Mouse (Mus musculus) liver, embryonic 14.5 days (tissue): ENCODE measurements at regions not wholly inside any gene's neighbourhood (a gene's known extent, or its start where the extent isn't known, plus 50 kb on each side); places are given as distances from the start of the nearest gene placed in this dataset.

Experiments used
- ATAC-seq: fragments of 200-750 bp; cut with Nextera tagmentation; 2 replicates; pipeline ENCODE4 v1.8.0; 2017; ENCODE audit warnings: moderate number of reproducible peaks, mild to moderate bottlenecking, moderate library complexity; ENCODE audit not compliant: insufficient read depth
- DNase-seq, 3 experiments: peaks; one replicate each; pipeline ENCODE4 v3.0.0-alpha.2; 2012 to 2013; ENCODE audit warnings: low read depth in 3 of 3, low spot score in 3 of 3
- H3K27ac ChIP-seq: fragments of 300-500 bp; sonication (generic); 2 replicates; pipeline ENCODE4 v1.5.1; 2014; ENCODE audit warnings: moderate library complexity, mild to moderate bottlenecking, control low read depth, inconsistent platforms
- H3K27me3 ChIP-seq: fragments of 300-500 bp; sonication (generic); 2 replicates; pipeline ENCODE4 v1.6.1; 2014; ENCODE audit warnings: mild to moderate bottlenecking, low read length, moderate library complexity; ENCODE audit not compliant: control insufficient read depth, insufficient read depth
- H3K36me3 ChIP-seq: fragments of 300-500 bp; sonication (generic); replicated peaks from 2 replicates; pipeline ENCODE4 v1.6.1; 2014; ENCODE audit warnings: low read depth; ENCODE audit not compliant: control insufficient read depth, insufficient read depth
- H3K4me1 ChIP-seq, 2 experiments: fragments of 200-500 bp in 1 of 2; fragments of 300-500 bp in 1 of 2; sonication (generic) in 1 of 2; replicated peaks; 2 replicates each; pipeline ENCODE4 v1.6.1; 2012 to 2014; ENCODE audit warnings: antibody characterized with exemption in 1 of 2, inconsistent platforms in 1 of 2, low read length in 1 of 2; ENCODE audit not compliant: control insufficient read depth in 2 of 2, insufficient read depth in 2 of 2
- H3K4me2 ChIP-seq: fragments of 300-500 bp; sonication (generic); 2 replicates; pipeline ENCODE4 v1.6.1; 2014; ENCODE audit warnings: low read depth, mild to moderate bottlenecking, control low read depth, moderate library complexity
- H3K4me3 ChIP-seq, 2 experiments: fragments of 200-500 bp in 1 of 2; fragments of 300-500 bp in 1 of 2; sonication (generic) in 1 of 2; 2 replicates each; pipeline ENCODE4 v1.5.1; 2012 to 2014; ENCODE audit warnings: low read depth in 2 of 2, low read length in 2 of 2, mild to moderate bottlenecking in 2 of 2, control low read depth in 1 of 2, inconsistent platforms in 1 of 2, moderate library complexity in 1 of 2; ENCODE audit not compliant: insufficient read depth in 1 of 2
- H3K9ac ChIP-seq: fragments of 300-500 bp; sonication (generic); replicated peaks from 2 replicates; pipeline ENCODE4 v1.6.1; 2014; ENCODE audit warnings: mild to moderate bottlenecking, control low read depth, moderate library complexity
- H3K9me3 ChIP-seq: fragments of 300-500 bp; sonication (generic); 2 replicates; pipeline ENCODE4 v1.6.1; 2016; ENCODE audit warnings: low read length, mixed read lengths; ENCODE audit not compliant: control insufficient read depth
- CTCF ChIP-seq: IDR thresholded peaks from 2 replicates; pipeline ENCODE4 v1.5.1; 2016; ENCODE audit warnings: antibody characterized with exemption, low read depth, control low read depth
- EP300 ChIP-seq: IDR thresholded peaks from 2 replicates; pipeline ENCODE4 v1.6.1; 2016; ENCODE audit warnings: antibody characterized with exemption, low read depth
- WGBS: fragments of 180-500 bp; shearing (Covaris S2); extraction: QIAGEN DNeasy Blood & Tissue Kit; methylation state at CpG from one replicate; pipeline ENCODE4 v1.1.7; 2014; ENCODE audit not compliant: insufficient replicate concordance; 5-methylcytosine and 5-hydroxymethylcytosine counted together

- ATAC-seq (no peak), DNase-seq (no peak)
- no peak for TF ChIP-seq EP300
- TF ChIP-seq CTCF = no peak
- no peak overlapping the region for H3K9ac ChIP-seq
- H3K9me3 ChIP-seq = no peaks in the 10 kb centered on the region
- H3K4me2 ChIP-seq = no peak overlapping the region
- no peaks in the 10 kb centered on the region for H3K27me3 ChIP-seq
- H3K36me3 ChIP-seq = no peaks in the 10 kb centered on the region
- WGBS = 35% methylated on average over 3 of the region's 3 CpGs
- H3K27ac ChIP-seq = no peak overlapping the region
- H3K4me3 ChIP-seq = no peak overlapping the region
- H3K4me1 ChIP-seq = no peaks in the 10 kb centered on the region
These were observed 139.2 kb downstream of the Matn1 start for GRCm38 (mm10) chr4:131083405-131083804.

- ATAC-seq = no peak
- WGBS = 29% methylated on average over 6 of the region's 6 CpGs
- no peak for DNase-seq
- Histone ChIP-seq H3K27ac (no peak overlapping the region), H3K4me3 (no peak overlapping the region), H3K4me2 (no peak overlapping the region), H3K27me3 (no peaks in the 10 kb centered on the region), H3K9me3 (no peaks in the 10 kb centered on the region), H3K4me1 (no peaks in the 10 kb centered on the region), H3K36me3 (no peaks in the 10 kb centered on the region), H3K9ac (no peak overlapping the region)
- TF ChIP-seq CTCF (no peak), EP300 (no peak)
These were observed 153.2 kb downstream of the Matn1 start for GRCm38 (mm10) chr4:131097421-131097820.

- no peaks in the 10 kb centered on the region for H3K9me3 ChIP-seq
- H3K4me2 ChIP-seq = no peak overlapping the region
- ATAC-seq (no peak), DNase-seq (no peak)
- H3K36me3 ChIP-seq = no peaks in the 10 kb centered on the region
- no peak for TF ChIP-seq EP300
- TF ChIP-seq CTCF = no peak
- no peaks in the 10 kb centered on the region for H3K27me3 ChIP-seq
- no peaks in the 10 kb centered on the region for H3K4me1 ChIP-seq
- H3K9ac ChIP-seq = no peak overlapping the region
- no peak overlapping the region for H3K27ac ChIP-seq
- no peak overlapping the region for H3K4me3 ChIP-seq
- 37% methylated on average over 10 of the region's 10 CpGs for WGBS
These were observed 156.1 kb downstream of the Matn1 start for GRCm38 (mm10) chr4:131100093-131100795.

GRCm38 (mm10) chr4:131100796-131101156 is 156.6 kb downstream of the Matn1 start:
- no peak overlapping the region for H3K4me3 ChIP-seq
- H3K4me1 ChIP-seq = no peaks in the 10 kb centered on the region
- H3K4me2 ChIP-seq = no peak overlapping the region
- no peak for ATAC-seq
- no peaks in the 10 kb centered on the region for H3K27me3 ChIP-seq
- TF ChIP-seq CTCF (no peak), EP300 (no peak)
- H3K36me3 ChIP-seq = no peaks in the 10 kb centered on the region
- no peak for DNase-seq
- no peak overlapping the region for H3K9ac ChIP-seq
- H3K9me3 ChIP-seq = no peaks in the 10 kb centered on the region
- WGBS = 20% methylated on average over 13 of the region's 13 CpGs
- no peak overlapping the region for H3K27ac ChIP-seq

- TF ChIP-seq CTCF (no peak), EP300 (no peak)
- DNase-seq = no peak
- H3K4me1 ChIP-seq = no peaks in the 10 kb centered on the region
- H3K4me2 ChIP-seq = no peak overlapping the region
- H3K27ac ChIP-seq = no peak overlapping the region
- H3K9ac ChIP-seq = no peak overlapping the region
- H3K27me3 ChIP-seq = no peaks in the 10 kb centered on the region
- ATAC-seq = no peak
- WGBS = 52% methylated on average over 4 of the region's 4 CpGs
- H3K36me3 ChIP-seq = no peaks in the 10 kb centered on the region
- H3K4me3 ChIP-seq = no peak overlapping the region
- no peaks in the 10 kb centered on the region for H3K9me3 ChIP-seq
These were observed 158.0 kb downstream of the Matn1 start for GRCm38 (mm10) chr4:131102163-131102562.
